Mouse (Mus musculus): Measurements from ENCODE around the gene Nos2.

GRCm38 (mm10) chr11:79001871-79002270 lies 81.3 kb downstream of the Nos2 start:
- TF ChIP-seq EP300 (IDR thresholded peaks at IDR 0.05; ENCODE audit: insufficient read depth, low read depth, low read length) (no peak), POLR2A (IDR thresholded peaks at IDR 0.05; ENCODE audit: insufficient read depth, low read length) (no peak)
